Mouse (Mus musculus) Muller cell, postnatal 12 days (primary cell): ENCODE data around the gene Tmem151b.

Experiments used
- DNase-seq: peaks from one replicate; pipeline ENCODE4 v3.0.0-alpha.2; 2015; ENCODE audit errors: inconsistent ontology term

Gene Tmem151b

DNA sequence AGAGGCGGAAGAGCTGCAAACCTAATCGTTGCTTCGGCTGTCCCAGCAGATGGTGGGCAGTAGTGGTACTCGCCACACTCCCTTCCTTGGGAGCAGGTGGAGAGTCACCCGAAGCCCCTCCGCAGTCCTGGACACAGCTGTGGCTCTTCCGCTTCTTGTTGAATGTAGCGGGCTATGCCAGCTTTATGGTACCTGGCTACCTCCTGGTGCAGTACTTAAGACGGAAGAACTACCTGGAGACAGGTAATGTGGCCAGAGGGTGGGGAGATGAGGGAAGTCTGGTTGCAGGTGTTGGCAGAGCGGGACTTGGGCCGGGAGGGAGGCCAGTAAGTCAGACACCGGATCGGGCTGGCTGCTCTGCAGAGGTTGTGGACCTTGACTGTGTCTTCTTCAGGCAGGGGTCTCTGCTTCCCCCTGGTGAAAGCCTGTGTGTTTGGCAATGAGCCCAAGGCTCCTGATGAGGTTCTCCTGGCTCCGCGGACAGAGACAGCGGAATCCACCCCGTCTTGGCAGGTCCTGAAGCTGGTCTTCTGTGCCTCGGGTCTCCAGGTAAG, 15.1 kb upstream of the Tmem151b start:
- no peak for DNase-seq

DNA sequence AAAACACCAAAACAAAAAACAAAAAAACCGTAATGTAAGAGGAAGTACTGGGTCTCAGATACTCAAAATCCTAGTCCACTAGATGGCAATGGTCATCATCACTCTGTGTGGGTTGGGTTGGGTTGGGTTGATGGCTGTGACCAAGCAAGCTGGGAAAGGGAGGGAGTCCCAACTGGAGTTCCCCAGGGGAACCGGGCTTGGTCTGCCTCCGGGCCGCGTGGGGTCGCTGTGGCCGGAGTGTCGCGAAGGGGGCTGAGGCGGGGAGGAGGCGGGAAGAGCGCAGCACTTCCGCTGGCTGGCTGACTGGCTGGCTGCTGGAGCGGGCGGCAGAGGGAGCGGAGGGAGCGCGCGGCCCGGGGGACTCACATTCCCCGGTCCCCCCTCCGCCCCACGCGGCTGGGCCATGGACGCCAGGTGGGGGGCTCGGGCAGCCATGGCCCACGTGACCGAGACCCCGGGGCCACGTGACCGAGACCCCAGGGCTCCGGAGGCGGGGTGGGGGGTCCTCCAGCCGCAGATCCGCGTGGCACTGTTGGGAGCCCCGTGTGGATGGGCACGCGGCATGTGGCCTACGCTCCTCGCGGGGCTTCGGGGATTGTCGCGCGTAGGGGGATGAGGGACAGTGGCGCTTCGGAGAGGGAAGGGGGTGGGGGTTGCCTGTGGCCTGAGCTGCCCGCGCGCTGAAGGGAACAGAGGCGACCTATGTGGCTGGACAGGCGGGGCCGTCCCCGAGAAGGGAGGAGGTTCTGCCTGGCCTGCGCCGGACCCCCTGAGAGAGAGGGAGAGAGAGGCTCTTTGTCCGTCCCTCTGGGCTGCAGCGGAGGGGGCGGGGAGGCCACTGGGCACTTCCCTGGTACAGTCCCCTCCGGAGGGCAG, 14.4 kb upstream of the Tmem151b start, which contains the start of gene Slc35b2:
Slc35b2 (plus strand) TSS at position 220 of the 876 bp plus-strand sequence.
- DNase-seq: peak; percentile 98

- no peak for DNase-seq
Observed at GRCm38 (mm10) chr17:45563216-45563615, 13.7 kb upstream of the Tmem151b start.

DNA sequence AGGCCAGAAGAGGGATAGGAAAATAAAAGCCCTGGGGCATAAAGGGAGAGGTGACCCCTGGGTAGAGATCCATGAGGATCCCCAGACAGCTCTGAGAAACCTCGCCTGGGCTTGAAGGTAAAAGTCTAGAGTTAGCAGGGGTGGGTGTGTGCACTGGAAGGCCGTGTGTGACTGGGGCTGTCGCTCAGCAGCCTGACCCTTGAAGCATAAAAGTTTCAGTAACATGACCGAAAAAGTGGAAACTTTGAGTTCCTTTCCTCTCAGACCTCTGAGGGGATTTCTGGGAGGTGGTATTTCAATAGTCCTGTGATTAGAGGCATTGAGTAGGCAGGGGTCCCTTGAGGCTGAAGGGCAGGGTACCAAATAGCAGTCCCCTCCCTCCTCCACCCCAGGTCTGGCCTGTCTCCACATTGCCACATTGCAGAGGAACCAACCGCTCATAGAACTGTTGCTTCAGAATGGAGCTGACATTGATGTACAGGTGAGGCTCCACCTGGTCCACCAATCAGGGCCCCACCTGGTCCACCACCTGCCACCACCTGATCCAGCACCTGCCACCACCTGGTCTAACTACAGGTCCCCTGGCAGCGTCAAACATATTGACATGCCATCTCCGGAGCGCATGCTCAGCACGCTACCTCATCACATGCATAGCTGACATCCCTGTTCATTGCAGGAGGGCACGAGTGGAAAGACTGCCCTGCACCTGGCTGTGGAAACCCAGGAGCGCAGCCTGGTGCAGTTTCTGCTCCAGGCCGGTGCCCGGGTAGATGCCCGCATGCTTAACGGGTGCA, 10.5 kb upstream of the Tmem151b start:
- DNase-seq: no peak

GRCm38 (mm10) chr17:45557998-45558862, 8.8 kb upstream of the Tmem151b start:
- no peak for DNase-seq

DNA sequence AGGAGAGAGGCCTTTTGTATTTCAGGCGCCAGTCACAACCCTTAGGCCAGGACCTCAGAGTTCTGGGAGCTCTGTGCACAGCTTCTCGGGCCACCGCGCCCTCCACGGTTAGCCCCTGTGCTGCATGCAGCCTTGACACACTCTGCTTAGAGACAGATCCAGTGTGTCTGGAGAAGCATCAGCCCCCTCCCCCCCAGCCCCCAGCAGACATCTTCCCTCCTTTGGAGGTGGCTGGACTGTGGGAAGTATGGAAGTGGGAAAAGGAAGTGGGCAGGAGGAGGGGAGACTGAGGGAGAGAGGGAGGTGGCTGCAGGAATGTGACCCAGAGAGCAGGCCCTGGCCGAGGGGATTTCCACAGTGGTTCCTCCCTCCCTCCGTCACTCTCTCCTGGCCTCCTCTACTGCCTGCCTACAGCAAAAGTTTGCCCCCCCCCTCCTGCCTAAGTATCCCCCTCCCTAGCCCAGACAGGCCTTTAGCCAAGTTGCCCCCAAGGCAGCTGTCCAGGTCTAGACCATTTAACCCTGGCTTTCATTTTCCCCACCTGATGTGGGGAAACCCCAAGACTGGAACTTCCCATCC, 7.9 kb upstream of the Tmem151b start:
- no peak for DNase-seq

DNA sequence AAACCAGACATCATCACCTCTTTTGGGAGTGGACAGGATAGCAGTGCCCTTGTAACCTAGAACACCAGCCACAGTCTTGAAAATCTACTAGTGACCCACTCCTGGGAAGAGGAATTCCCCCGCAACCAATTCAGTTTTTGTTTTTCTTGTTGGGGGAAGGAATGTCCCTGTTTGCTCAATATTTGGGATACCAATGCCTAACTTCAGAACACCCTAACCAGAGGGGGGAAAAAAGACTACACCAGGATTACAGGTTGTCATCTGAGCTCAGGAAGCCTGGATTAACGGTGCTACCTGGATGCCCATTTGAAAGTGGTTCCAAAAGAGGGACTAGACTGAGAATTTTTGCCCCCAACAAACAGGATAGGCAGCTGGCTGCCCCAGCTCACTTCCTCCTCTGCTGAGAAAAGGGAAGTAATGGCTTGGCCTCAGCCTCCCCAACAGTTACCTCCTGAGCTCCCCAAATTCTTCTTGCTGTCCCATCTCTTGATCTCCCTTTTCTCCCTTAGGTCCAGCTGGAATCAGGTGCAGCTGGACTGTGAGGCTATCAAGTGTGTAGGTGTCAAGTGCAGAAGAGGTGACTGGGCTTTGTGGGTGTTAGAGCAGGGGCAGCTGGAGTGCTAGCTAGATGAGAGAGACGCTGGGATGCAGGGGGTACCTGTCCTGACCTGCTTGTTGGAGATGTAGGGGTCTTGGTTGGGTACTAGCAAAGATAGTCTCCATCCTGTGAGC, 7.2 kb upstream of the Tmem151b start:
- no peak for DNase-seq

DNA sequence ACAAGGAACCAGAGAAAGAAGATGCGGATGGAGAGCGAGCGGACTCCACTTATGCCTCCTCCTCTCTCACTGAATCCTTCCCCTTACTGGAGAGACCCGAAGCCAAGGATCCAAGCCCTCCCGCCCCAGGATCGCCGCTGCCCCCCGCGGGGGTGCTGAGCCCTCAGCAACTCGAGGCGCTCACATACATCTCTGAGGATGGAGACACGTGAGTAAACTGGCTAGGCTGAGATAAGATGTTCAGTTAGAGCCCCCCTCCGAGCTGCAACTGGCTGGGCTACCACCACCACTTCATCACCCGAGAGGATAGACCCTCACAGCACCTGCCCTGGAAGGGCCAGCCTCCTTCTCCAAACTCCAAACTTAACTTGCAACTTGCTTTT, 6.6 kb upstream of the Tmem151b start:
- no peak for DNase-seq

GRCm38 (mm10) chr17:45555452-45556106, 6.1 kb upstream of the Tmem151b start, which contains the start of gene Nfkbie:
Nfkbie (plus strand) TSS chr17:45555703.
- peak; percentile 99 for DNase-seq

- no peak for DNase-seq
Observed at GRCm38 (mm10) chr17:45554420-45554819, 4.9 kb upstream of the Tmem151b start.

- DNase-seq: no peak
Observed at GRCm38 (mm10) chr17:45553065-45553464, 3.6 kb upstream of the Tmem151b start.

DNA sequence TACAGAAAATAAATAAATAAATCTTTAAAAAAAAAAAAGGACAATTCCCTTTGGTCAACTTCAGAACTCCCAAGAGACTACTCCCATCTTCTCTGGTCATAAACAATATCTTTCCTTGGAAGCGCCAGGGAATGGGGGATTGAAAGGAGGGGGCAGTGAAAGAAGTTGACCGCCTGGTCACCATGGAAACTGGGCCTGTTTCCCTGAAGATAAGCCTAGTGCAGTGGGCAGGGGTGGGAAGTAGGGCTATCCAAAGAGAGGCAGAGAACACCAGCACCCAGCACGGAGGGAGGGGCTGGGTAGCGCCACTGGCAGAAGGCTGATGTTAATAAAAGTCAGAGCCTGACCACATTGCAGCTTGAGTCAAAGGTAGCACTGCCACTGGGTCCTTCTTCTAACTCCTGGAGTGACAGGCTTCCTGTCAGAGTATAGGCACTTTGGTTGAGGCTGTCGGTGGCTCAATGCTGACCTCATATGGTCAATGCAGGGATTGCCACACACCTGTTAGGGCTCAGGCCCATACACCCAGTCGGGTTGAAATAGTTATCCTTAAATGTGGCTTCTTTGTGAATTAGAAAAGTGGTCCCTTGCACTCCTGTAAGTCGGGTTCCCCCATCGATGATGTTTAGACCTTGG, 2.5 kb upstream of the Tmem151b start:
- peak; percentile 60 for DNase-seq

GRCm38 (mm10) chr17:45551249-45551796, 1.8 kb upstream of the Tmem151b start:
- no peak for DNase-seq

GRCm38 (mm10) chr17:45550253-45550652, 776 bp upstream of the Tmem151b start:
- no peak for DNase-seq

DNA sequence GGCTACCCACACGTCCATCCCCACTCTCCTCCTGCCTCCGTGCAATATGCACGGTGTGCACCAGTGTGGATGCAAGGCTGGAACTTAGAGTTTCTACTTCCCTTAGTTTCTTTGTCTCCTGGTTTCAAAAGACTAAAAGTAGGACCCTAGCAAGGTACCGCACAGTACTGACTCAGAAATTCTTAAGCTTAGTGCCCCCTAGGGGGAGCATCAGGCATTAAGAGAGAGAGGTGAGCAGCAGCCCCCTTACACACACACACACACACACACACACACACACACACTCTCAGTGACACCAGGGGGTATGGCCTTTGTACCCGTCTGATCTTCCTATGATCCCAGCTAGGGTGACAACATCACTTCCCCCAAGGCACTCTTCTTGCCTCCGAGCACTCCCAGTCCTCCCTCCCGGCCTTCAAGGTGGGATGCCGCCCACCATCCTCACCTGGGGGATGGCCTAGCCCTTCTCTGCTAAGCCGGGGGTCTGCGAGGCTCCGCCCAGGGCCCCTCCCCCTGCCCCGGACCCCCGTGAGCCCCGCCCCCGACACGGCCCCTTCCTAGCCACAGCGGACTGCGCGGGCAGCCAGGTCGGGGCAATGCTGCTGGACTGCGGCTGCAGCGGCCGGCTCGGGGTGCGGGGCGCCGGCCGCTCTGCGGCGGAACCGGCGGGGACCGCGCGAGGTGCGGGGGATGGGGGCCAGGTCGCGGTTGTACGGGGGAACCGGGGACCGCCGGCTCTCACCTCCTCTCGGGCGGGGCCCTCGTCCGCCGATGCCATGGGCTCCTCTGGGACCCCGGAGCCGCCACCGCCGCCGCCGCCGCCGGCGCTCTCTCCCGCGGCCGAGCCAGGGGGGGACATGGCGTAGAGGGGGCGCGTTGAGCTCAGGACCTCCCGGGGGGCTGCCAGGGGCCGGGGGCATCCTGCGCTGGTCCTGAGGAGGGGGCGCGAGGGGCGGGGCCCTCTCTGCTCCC, 650 bp downstream of the Tmem151b start:
- DNase-seq: no peak

DNA sequence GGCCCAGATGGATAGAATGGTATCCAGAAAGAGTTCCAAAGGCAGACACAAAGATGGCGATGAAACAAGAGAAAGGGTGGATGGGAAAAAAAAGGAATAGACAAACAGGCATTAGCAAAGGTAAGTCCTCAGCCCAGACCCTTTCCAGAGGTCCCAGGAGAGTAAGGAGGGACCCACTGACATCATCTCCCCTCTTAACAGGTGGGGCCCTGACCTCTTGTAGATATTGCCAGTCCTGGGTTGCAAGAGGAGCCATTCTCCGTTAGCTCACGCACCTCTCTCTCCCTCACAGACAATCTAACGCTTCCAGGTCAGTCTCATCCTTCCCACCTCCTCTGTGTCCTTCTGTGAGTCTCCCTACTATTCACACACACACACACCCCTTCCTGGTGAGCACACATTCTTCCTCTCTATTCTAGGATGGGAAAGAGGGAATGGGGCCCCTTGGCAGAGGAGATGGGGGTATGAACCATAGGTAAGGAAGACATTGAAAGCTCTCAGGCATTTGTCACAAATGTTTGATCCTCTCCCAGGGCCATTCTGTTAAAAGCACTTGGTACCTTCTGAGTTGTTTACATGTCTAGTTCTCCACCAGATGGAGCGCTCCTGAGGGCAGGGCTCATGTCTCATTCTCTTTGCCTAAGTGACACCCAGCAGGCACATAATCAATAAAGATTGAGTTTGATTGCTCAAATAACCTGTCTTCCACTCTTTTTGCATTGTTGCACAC, 1.9 kb downstream of the Tmem151b start:
- DNase-seq: no peak

DNA sequence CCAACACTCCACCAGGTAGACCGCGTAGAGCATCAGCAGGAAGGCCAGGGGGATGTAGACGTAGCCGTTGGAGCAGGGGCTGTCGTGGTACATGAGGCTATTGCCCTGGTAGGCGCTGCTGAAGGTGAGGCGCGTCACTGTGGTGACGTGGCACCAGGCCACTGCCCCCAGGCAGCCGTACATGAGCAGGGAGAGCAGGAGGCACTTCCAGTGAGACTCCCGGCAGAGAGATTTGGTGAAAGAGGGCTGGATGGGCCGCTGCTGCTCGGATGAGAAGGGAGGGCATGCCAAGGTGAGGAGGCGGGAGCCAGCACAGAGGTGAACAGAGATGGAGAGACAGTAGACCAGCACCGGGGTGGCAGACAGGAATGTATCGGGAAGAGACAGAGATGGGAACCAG, 2.5 kb downstream of the Tmem151b start:
- DNase-seq: no peak
